25 mouse cellular contexts compared by ENCODE assay signal in genomic region chr13:59148793-59149192, GRCm38 (mm10).
"Had no signal": no experiment of that assay in that cellular context is flagged by ENCODE, and none has a peak within 500 bp of the region (broad histone marks: within the 10 kb centered on the region; RNA-seq: fewer than 3 reads in every experiment).

No protein-coding gene starts in this region.

- DNase-seq: gastrocnemius, postnatal 14 days; gastrocnemius, postnatal 36 days; heart, adult 2 months; heart, postnatal 14 days; heart, postnatal 36 days; kidney, adult 11 months; kidney, adult 2 months; kidney, adult 9 months; kidney, postnatal 14 days; kidney, postnatal 36 days; layer of hippocampus, adult 9-11 months; layer of hippocampus, postnatal 36 days had no signal

- H3K27me3 ChIP-seq: heart, embryonic 13.5 days; heart, embryonic 15.5 days; hindbrain, embryonic 13.5 days; hindbrain, embryonic 15.5 days; kidney, embryonic 15.5 days; limb, embryonic 13.5 days; limb, embryonic 15.5 days; liver, embryonic 12.5 days had no signal

- H3K4me1 ChIP-seq: heart, embryonic 15.5 days; kidney, embryonic 15.5 days; limb, embryonic 13.5 days; limb, embryonic 15.5 days; liver, embryonic 12.5 days had no signal

- H3K9ac ChIP-seq: heart, embryonic 13.5 days; heart, embryonic 15.5 days; hindbrain, embryonic 13.5 days; hindbrain, embryonic 15.5 days; kidney, embryonic 15.5 days; limb, embryonic 13.5 days; limb, embryonic 15.5 days; liver, embryonic 12.5 days; liver, embryonic 14.5 days had no signal

- H3K36me3 ChIP-seq: heart, embryonic 13.5 days; heart, embryonic 15.5 days; hindbrain, embryonic 13.5 days; hindbrain, embryonic 15.5 days; kidney, embryonic 15.5 days; limb, embryonic 13.5 days; limb, embryonic 15.5 days; liver, embryonic 12.5 days had no signal

- H3K4me2 ChIP-seq: heart, embryonic 11.5 days; heart, embryonic 13.5 days; heart, embryonic 15.5 days; hindbrain, embryonic 13.5 days; hindbrain, embryonic 15.5 days; kidney, embryonic 15.5 days; limb, embryonic 13.5 days; limb, embryonic 15.5 days; liver, embryonic 12.5 days had no signal

- ATAC-seq: hindbrain, postnatal 0 days; intestine, embryonic 16.5 days; liver, embryonic 12.5 days had no signal

- H3K9me3 ChIP-seq: heart, embryonic 13.5 days; heart, embryonic 15.5 days; hindbrain, embryonic 13.5 days; hindbrain, embryonic 15.5 days; kidney, embryonic 15.5 days; limb, embryonic 13.5 days; limb, embryonic 15.5 days; liver, embryonic 12.5 days had no signal

- H3K27ac ChIP-seq: heart, adult 2 months; heart, embryonic 13.5 days; heart, embryonic 15.5 days; hindbrain, embryonic 13.5 days; hindbrain, embryonic 15.5 days; hindbrain, postnatal 0 days; kidney, embryonic 15.5 days; kidney, postnatal 0 days; limb, embryonic 13.5 days; limb, embryonic 15.5 days; liver, embryonic 12.5 days; liver, embryonic 14.5 days had no signal

- H3K4me3 ChIP-seq: heart, adult 2 months; heart, embryonic 13.5 days; heart, embryonic 15.5 days; hindbrain, embryonic 13.5 days; hindbrain, embryonic 15.5 days; kidney, embryonic 15.5 days; limb, embryonic 13.5 days; limb, embryonic 15.5 days; liver, embryonic 12.5 days had no signal
